Mouse (Mus musculus) skeletal muscle tissue, postnatal 0 days (tissue): ENCODE results near the gene Slc12a3. TPM values are rescaled to one million over a fixed set of nuclear protein-coding genes. Genes with fewer than 3 reads are reported as not detected.

Source experiments
- microRNA counts: library from miRNA; unstranded; fragments of <30 nt; microRNA quantifications from one replicate; lab custom pipeline; 2015
- microRNA-seq, 2 experiments: library from miRNA; unstranded; fragments of <30 nt; microRNA quantifications; one replicate each; pipeline ENCODE4; 2016
- polyA plus RNA-seq: library from polyadenylated mRNA; unstranded; fragments of >200 nt; fragmentation: Nextera tagmentation; extraction: Ambion mirVana; gene quantifications from 2 replicates; pipeline ENCODE4 v1.2.1, GENCODE M21; 2015

Gene Slc12a3
- polyA plus RNA-seq: not detected in 2 replicates

DNA sequence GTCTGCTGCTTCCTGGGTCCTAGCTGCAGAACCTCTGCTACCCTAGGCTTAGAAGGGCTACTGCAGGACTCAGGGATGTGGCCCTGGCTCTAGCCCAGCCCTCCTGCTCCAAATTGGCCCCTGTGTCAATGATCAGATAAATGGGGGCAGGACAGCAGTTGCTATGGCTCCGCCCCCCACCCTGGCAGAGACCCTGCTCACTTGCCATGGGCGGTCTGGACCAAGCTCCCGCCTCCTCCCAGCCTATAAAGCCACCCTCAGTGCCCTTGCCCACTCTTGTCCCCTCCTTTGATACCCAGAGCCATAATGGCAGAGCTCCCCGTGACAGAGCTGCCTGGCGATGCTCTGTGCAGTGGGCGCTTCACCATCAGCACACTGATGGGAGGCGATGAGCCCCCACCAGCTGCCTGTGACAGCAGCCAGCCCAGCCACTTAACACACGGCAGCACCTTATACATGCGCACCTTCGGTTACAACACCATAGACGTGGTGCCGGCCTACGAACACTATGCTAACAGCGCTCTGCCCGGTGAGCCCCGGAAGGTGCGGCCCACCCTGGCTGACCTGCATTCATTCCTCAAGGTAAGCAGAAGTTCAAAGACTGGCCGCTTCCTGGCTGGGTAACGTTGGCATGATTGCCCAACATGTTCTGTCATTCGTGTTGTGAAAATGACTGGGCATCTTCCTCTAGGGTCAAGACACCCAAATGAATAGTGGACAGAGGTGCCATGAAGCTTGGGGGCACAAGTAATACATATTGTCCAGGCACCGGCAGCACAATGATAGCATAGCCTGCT, at the start of gene Slc12a3:
Gene Slc12a3 (plus strand): TSS at position 270 of the 797 bp plus-strand sequence.

GRCm38 (mm10) chr8:94386214-94387026, 57.4 kb downstream of the Slc12a3 start, which contains the start of gene Herpud1:
TSS of gene Herpud1 (plus strand) at chr8:94386438.

MicroRNAs within 50 kb of the gene (microRNA counts, 519-probe panel; counts per million panel counts)
- microRNA mmu-miR-138 (lab: Ali Mortazavi, UCI): 296 counts per million, percentile 58 among the panel's probes with 10 or more counts

Small RNA genes within 50 kb of the gene (microRNA-seq; reads per million reads assigned to microRNA genes)
- 10.8 to 19.9 reads per million in 2 experiments for gene Mir138-2

Other genes starting within 250 kb of the Slc12a3 start
- 4.5 and 5.7 TPM in 2 replicates for gene Bbs2, start 230.3 kb upstream of the Slc12a3 start, polyA plus RNA-seq
- 0.44 and 1.0 TPM in 2 replicates for gene Mt4, start 192.0 kb upstream of the Slc12a3 start, polyA plus RNA-seq
- gene Mt3, start 176.6 kb upstream of the Slc12a3 start, polyA plus RNA-seq: 8.8 and 12.0 TPM in 2 replicates
- gene Mt2, start 156.5 kb upstream of the Slc12a3 start, polyA plus RNA-seq: 116 and 127 TPM in 2 replicates
- 290 and 376 TPM in 2 replicates for gene Mt1, start 150.1 kb upstream of the Slc12a3 start, polyA plus RNA-seq
- gene Nup93, start 114.6 kb upstream of the Slc12a3 start, polyA plus RNA-seq: 16.2 and 19.3 TPM in 2 replicates
- gene Herpud1, start 57.2 kb downstream of the Slc12a3 start, polyA plus RNA-seq: 84.0 and 92.7 TPM in 2 replicates
- gene Nlrc5, start 105.2 kb downstream of the Slc12a3 start, polyA plus RNA-seq: 0.54 and 1.3 TPM in 2 replicates
- gene Cpne2, start 203.8 kb downstream of the Slc12a3 start, polyA plus RNA-seq: 11.8 and 12.9 TPM in 2 replicates